Mouse (Mus musculus) small intestine, adult 10 weeks (tissue): Measurements from ENCODE around the gene Pcp4l1. TPM values are rescaled to one million over a fixed set of nuclear protein-coding genes. Genes with fewer than 3 reads are reported as not detected.

Experiments used
- polyA plus RNA-seq: library from polyadenylated mRNA; stranded (reverse); fragments of 350-450 nt; fragmentation: Illumina TruSeq; extraction: RNeasy Lipid Tissue Mini Kit (QIAGEN cat#74804); gene quantifications from one replicate; pipeline ENCODE4 v1.2.3, GENCODE M21; 2014; ENCODE audit warnings: low replicate concordance

Pcp4l1 gene
- polyA plus RNA-seq = 13.4 TPM

GRCm38 (mm10) chr1:171195887-171196397 lies at the start of gene Pcp4l1:
TSS of gene Pcp4l1 (minus strand) at chr1:171196268.

DNA sequence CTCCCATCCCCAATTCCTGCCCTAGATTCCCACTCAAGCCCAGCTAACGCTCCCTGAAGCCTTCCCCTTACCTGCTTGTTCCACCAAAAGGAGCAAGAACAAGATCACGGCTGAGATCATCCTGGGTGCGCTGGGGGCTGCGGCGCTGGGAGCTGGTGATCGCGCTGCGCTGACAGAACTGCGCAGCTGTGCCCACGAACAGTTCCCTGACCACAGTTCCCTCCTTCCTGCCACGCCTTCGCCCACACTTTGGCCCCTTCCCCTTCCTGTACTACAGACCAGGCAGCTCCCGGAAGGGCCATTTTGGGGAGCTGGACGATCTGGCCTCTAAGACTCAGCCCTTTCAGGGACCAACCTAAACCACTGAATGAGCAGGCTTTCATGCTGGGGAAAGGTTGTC lies 38.1 kb upstream of the Pcp4l1 start, which contains the start of gene Fcer1g:
TSS of gene Fcer1g (minus strand) at position 240 of the 400 bp plus-strand sequence.

DNA sequence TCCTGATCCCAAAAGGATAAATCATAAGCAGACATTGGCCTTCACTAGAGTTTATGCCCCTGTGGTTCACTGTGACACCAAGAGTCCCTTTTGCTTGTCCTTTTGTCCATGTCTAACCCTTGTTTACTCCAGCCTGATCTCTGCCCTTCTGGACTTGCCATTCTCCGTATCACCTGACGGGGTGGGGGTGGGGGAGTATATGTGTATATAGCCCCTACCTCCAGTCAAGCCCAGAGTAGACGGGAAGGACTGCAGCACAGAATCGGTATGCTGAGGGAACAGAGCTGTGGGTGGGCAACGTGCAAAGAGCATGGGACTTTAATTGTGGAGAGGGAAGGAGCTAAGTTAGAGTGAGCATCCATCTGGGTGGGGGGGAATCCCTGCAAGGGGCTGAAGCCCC lies 28.8 kb upstream of the Pcp4l1 start, which contains the start of gene Apoa2:
TSS of gene Apoa2 (plus strand) at position 198 of the 400 bp plus-strand sequence.

GRCm38 (mm10) chr1:171222238-171223155 lies 26.4 kb upstream of the Pcp4l1 start, which contains the start of gene Tomm40l:
TSS of gene Tomm40l (minus strand) at chr1:171222514.

DNA sequence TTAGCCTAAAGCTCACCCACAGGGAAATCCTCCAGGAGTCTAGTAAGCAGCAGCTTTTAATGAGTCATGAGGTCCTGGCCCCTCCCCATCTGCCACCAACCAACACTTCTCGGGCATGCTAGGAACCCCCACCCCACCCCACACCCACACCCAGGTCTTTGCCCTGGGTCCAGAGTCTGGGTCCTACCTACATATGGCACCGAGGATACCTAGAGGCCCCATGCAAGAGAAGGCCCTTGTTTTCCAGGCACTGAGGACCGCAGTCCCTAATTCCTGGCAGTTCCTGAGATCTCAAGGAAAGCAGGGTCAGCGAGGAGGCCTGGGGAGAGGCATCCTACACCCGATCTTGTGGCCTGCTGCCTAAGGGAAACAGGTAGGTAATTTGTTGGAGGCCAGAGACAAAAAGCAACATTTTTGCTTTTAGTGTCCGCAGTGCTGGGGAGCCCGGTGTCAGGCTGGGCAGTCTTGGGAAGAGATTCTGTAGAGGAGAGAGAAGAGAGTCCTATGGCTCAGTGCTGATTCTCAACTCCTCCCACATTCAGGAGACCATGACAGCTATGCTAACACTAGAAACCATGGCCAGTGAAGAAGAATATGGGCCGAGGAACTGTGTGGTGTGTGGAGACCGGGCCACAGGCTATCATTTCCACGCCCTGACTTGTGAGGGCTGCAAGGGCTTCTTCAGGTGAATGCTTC lies 17.9 kb upstream of the Pcp4l1 start, which contains the start of gene Nr1i3:
TSS of gene Nr1i3 (plus strand) at position 170 of the 696 bp plus-strand sequence.

GRCm38 (mm10) chr1:171149974-171150760 lies 45.9 kb downstream of the Pcp4l1 start, which contains the start of the genes Sdhc and Mpz:
TSS of gene Sdhc (minus strand) at chr1:171150603.
TSS of gene Mpz (plus strand) at chr1:171150711.

Other genes starting within 250 kb of the Pcp4l1 start
- gene Fcgr2b, start 219.7 kb downstream of the Pcp4l1 start, polyA plus RNA-seq = 17.6 TPM
- 9.9 TPM for gene Fcgr4, start 177.3 kb downstream of the Pcp4l1 start, polyA plus RNA-seq
- 11.7 TPM for gene Fcgr3, start 131.3 kb downstream of the Pcp4l1 start, polyA plus RNA-seq
- 1.9 TPM for gene Cfap126, start 82.3 kb downstream of the Pcp4l1 start, polyA plus RNA-seq
- gene Sdhc, start 45.7 kb downstream of the Pcp4l1 start, polyA plus RNA-seq = 37.0 TPM
- gene Mpz, start 45.6 kb downstream of the Pcp4l1 start, polyA plus RNA-seq = 0.48 TPM
- gene Nr1i3, start 17.7 kb upstream of the Pcp4l1 start, polyA plus RNA-seq = 16.9 TPM
- gene Tomm40l, start 26.2 kb upstream of the Pcp4l1 start, polyA plus RNA-seq = 5.1 TPM
- 4.2 TPM for gene Apoa2, start 28.8 kb upstream of the Pcp4l1 start, polyA plus RNA-seq
- gene Fcer1g, start 38.1 kb upstream of the Pcp4l1 start, polyA plus RNA-seq = 41.4 TPM
- gene Adamts4, start 54.2 kb upstream of the Pcp4l1 start, polyA plus RNA-seq = 1.5 TPM
- 44.8 TPM for gene Ndufs2, start 55.1 kb upstream of the Pcp4l1 start, polyA plus RNA-seq
- 8.8 TPM for gene B4galt3, start 74.1 kb upstream of the Pcp4l1 start, polyA plus RNA-seq
- 6.8 TPM for gene Ppox, start 84.9 kb upstream of the Pcp4l1 start, polyA plus RNA-seq
- 15.5 TPM for gene Usp21, start 91.7 kb upstream of the Pcp4l1 start, polyA plus RNA-seq
- 59.2 TPM for gene Ufc1, start 98.8 kb upstream of the Pcp4l1 start, polyA plus RNA-seq
- 13.8 TPM for gene Dedd, start 132.9 kb upstream of the Pcp4l1 start, polyA plus RNA-seq
- 20.1 TPM for gene Nit1, start 149.4 kb upstream of the Pcp4l1 start, polyA plus RNA-seq
- 12.8 TPM for gene Pfdn2, start 149.4 kb upstream of the Pcp4l1 start, polyA plus RNA-seq
- not detected for gene Klhdc9, start 164.5 kb upstream of the Pcp4l1 start, polyA plus RNA-seq
- not detected for gene Nectin4, start 173.8 kb upstream of the Pcp4l1 start, polyA plus RNA-seq
- gene Arhgap30, start 192.7 kb upstream of the Pcp4l1 start, polyA plus RNA-seq = 9.9 TPM
- gene Usf1, start 215.0 kb upstream of the Pcp4l1 start, polyA plus RNA-seq = not detected
- gene Tstd1, start 222.6 kb upstream of the Pcp4l1 start, polyA plus RNA-seq = 3.1 TPM
- gene F11r, start 241.3 kb upstream of the Pcp4l1 start, polyA plus RNA-seq = 54.7 TPM